In the genomic region with DNA sequence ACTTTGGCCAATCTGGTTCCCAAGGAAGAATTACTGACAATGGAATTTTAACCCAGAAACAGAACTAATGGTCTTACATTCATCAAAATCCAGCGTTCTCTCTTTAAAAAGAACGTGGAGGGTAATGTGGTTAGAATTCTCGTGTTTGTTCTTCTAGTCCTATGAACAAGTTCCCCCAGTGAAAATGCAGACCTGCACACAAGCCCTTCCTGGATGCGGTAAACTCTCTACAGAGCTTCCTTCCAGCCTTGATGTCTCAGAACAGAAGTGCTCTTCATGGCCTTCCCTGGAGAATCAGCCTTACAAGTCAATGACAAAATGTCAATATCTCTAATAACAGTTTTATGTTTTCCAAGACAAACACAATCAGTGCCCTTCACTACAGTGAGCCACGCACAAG, we compare ENCODE assay signal across 12 mouse cellular contexts.
"Had no signal": no experiment of that assay in that cellular context is flagged by ENCODE, and none has a peak within 500 bp of the region (broad histone marks: within the 10 kb centered on the region; RNA-seq: fewer than 3 reads in every experiment).

No protein-coding gene starts in this region.

- H3K27ac ChIP-seq: layer of hippocampus, adult 2 months; limb, embryonic 12.5 days; liver, embryonic 14.5 days; midbrain, embryonic 12.5 days; neural tube, embryonic 12.5 days; stomach, embryonic 15.5 days had no signal

- H3K36me3 ChIP-seq: limb, embryonic 12.5 days; midbrain, embryonic 12.5 days; neural tube, embryonic 12.5 days; stomach, embryonic 15.5 days had no signal

- DNase-seq: kidney, postnatal 4 days; lung, adult 18-20 months; spleen, adult 18-20 months; thymus, adult 2 months; thymus, postnatal 4 days had no signal

- H3K27me3 ChIP-seq: limb, embryonic 12.5 days; midbrain, embryonic 12.5 days; neural tube, embryonic 12.5 days; stomach, embryonic 15.5 days had no signal

- H3K4me3 ChIP-seq: layer of hippocampus, adult 2 months; limb, embryonic 12.5 days; midbrain, embryonic 12.5 days; myocyte; neural tube, embryonic 12.5 days; stomach, embryonic 15.5 days had no signal

- H3K9me3 ChIP-seq: limb, embryonic 12.5 days; midbrain, embryonic 12.5 days; neural tube, embryonic 12.5 days; stomach, embryonic 15.5 days had no signal
